Mouse (Mus musculus) intestine, embryonic 15.5 days (tissue): ENCODE data around the gene Tubg1. TPM values are rescaled to one million over a fixed set of nuclear protein-coding genes. Genes with fewer than 3 reads are reported as not detected.
"Not testable (repeated sequence)": the region's sequence is repeated elsewhere in the genome, so short reads cannot be mapped to it uniquely, and the experiment has no call there.

Experiments used
- ATAC-seq: fragments of 200-750 bp; cut with Nextera tagmentation; 2 replicates; pipeline ENCODE4 v1.8.0; 2017; ENCODE audit warnings: moderate TSS enrichment, moderate library complexity
- H3K27ac ChIP-seq: fragments of 300-500 bp; sonication (generic); 2 replicates; pipeline ENCODE4 v1.5.1; 2015; ENCODE audit warnings: mild to moderate bottlenecking, inconsistent platforms
- H3K27me3 ChIP-seq: fragments of 300-500 bp; sonication (generic); replicated peaks from 2 replicates; pipeline ENCODE4 v1.6.1; 2015; ENCODE audit warnings: inconsistent platforms
- H3K36me3 ChIP-seq: fragments of 300-500 bp; sonication (generic); 2 replicates; pipeline ENCODE4 v1.6.1; 2015; ENCODE audit warnings: inconsistent platforms
- H3K4me1 ChIP-seq: fragments of 300-500 bp; sonication (generic); replicated peaks from 2 replicates; pipeline ENCODE4 v1.6.1; 2015; ENCODE audit warnings: inconsistent platforms
- H3K4me2 ChIP-seq: fragments of 300-500 bp; sonication (generic); replicated peaks from 2 replicates; pipeline ENCODE4 v1.6.1; 2015; ENCODE audit warnings: mild to moderate bottlenecking, inconsistent platforms
- H3K4me3 ChIP-seq: fragments of 300-500 bp; sonication (generic); replicated peaks from 2 replicates; pipeline ENCODE4 v1.5.1; 2015; ENCODE audit warnings: inconsistent platforms
- H3K9ac ChIP-seq: fragments of 300-500 bp; sonication (generic); 2 replicates; pipeline ENCODE4 v1.6.1; 2015; ENCODE audit warnings: inconsistent platforms
- H3K9me3 ChIP-seq: fragments of 300-500 bp; sonication (generic); 2 replicates; pipeline ENCODE4 v1.6.1; 2016; ENCODE audit warnings: inconsistent platforms
- WGBS: fragments of 180-500 bp; shearing (Covaris S2); methylation state at CpG from one replicate; pipeline ENCODE4 v1.1.7; 2015; 5-methylcytosine and 5-hydroxymethylcytosine counted together
- polyA plus RNA-seq: library from polyadenylated mRNA; unstranded; fragments of >200 nt; fragmentation: Nextera tagmentation; extraction: Ambion mirVana; gene quantifications from 2 replicates; pipeline ENCODE4 v1.2.1, GENCODE M21; 2015

Tubg1 gene
- polyA plus RNA-seq, 1 experiment from 2014 or later: 59.2 TPM

DNA sequence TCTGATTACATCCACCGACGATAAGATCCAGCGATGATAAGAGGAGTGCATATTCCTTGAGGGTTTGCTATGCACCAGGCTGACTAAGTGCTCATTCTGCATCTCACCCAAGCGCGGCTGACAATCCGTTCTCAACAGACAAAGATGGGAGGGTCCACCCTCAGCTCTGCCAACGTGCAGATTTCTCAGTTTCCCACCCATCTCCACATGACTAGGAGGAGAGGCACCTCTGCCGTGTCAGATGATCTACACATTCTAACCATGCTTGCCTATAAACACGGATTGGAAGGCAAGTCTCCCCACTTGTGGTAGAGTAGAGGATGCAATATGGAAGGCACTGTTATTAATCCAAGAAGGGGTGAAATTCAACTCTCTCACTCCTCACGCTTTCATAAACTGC is 29.0 kb downstream of the Tubg1 start:
- peaks cover 18% of the 10 kb centered on the region for H3K4me1 ChIP-seq
- H3K36me3 ChIP-seq: no peaks in the 10 kb centered on the region
- peak overlapping the region; percentile 33 for H3K4me2 ChIP-seq
- peak overlapping the region; percentile 87 for H3K27ac ChIP-seq
- no peaks in the 10 kb centered on the region for H3K27me3 ChIP-seq
- H3K9ac ChIP-seq: no peak overlapping the region
- H3K4me3 ChIP-seq: no peak overlapping the region
- no peak for ATAC-seq
- H3K9me3 ChIP-seq: no peaks in the 10 kb centered on the region
- 54% methylated on average over 10 of the region's 10 CpGs for WGBS

DNA sequence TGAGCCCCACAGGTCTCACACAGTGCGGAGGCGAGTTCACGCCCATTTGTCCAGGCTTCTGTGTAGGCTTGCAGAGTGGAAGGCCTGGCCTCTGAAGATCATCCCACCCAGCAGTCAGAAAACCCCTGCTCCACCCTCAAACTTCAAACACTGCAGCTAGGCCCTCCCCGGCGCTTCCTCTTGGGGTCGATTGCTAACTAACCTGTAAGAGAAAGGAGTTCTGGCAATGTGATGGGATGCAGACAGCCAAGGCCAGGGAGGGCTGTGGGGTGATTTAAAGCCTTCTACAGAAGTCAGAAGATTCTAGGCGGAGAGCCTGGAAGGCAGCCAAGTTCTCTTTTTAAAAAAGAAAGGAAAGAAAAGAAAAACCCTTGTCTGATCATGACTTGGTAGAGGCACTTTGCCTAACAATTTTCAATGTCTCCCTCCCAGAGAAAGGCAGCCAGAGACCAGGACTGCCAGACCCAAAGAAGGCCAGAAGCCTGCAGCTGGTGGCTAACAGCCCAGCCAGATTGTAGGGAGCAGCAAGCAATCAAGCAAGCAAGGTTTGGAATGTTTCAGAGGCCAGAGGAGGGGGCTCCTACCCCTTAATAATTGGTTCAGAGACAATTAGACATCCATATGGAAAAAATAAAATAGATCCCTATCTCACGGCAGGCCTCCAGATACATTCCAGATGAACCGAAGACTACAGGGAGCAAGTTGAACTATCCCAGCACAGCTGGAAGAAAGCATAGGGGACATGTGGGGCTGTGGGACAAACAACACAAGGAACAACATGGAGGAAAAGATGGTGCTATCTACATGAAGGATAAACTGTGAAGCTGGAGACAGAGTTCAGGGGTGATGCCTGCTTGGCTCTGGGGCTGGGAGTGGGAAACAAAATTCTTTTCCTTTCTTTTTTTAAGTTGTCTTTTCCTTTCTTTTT is 29.7 kb downstream of the Tubg1 start:
- Histone ChIP-seq H3K9ac (no peak overlapping the region; the same call in 1 of the 2 replicates), H3K9me3 (no peaks in the 10 kb centered on the region), H3K27me3 (no peaks in the 10 kb centered on the region), H3K4me1 (peaks cover 15% of the 10 kb centered on the region), H3K27ac (peak overlapping the region; percentile 87), H3K4me2 (peak overlapping the region; percentile 33), H3K4me3 (no peak overlapping the region), H3K36me3 (no peaks in the 10 kb centered on the region)
- 22% methylated on average over 9 of the region's 9 CpGs for WGBS
- peak; percentile 64; the same call in 1 of the 2 replicates for ATAC-seq

DNA sequence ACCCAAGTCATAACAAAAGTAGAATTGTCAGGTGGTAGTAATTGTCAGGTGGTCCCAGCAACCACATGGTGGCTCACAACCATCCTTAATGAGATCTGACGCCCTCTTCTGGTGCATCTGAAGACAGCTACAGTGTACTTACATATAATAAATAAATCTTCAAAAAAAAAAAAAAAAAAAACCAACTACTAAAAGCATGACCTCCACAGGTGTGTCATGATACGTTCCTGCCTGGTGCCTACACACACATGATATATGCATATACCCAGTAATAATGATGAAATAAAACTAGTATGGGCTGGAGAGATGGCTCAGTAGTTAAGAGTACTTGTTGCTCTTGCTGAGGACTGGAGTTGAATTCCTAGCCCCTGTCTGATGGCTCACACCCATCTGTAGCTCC is 31.3 kb downstream of the Tubg1 start:
- no peaks in the 10 kb centered on the region for H3K27me3 ChIP-seq
- no peak overlapping the region for H3K4me2 ChIP-seq
- H3K27ac ChIP-seq: no peak overlapping the region
- H3K36me3 ChIP-seq: no peaks in the 10 kb centered on the region
- no peak overlapping the region for H3K4me3 ChIP-seq
- 55% methylated on average over 2 of the region's 2 CpGs for WGBS
- no peak for ATAC-seq
- peaks cover 23% of the 10 kb centered on the region for H3K4me1 ChIP-seq
- no peaks in the 10 kb centered on the region for H3K9me3 ChIP-seq
- H3K9ac ChIP-seq: no peak overlapping the region

DNA sequence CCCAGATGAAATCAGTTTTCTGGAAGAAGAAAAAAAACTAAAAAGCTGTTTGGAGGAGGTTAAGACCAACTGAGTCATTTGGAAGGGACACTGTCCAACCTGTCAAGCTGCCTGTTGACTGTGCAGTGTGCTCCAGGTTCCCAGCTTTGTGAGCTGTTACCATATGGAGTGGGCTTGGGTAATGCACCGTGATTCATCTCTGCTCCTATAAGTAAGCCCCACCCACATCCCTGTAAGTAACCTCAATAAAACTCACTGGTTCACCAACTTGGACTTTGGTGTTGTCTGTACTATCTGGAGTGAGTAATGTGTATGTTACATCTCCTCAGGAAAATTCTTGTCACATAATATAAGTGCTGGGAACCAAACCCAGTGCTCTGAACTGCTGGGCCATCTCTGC is 33.1 kb downstream of the Tubg1 start:
- H3K36me3 ChIP-seq: no peaks in the 10 kb centered on the region
- WGBS: 56% methylated on average over 1 of the region's 1 CpGs
- H3K4me3 ChIP-seq: no peak overlapping the region
- H3K9ac ChIP-seq: no peak overlapping the region
- no peak overlapping the region for H3K27ac ChIP-seq
- H3K4me1 ChIP-seq: peaks cover 25% of the 10 kb centered on the region
- peak; percentile 39; the same call in 1 of the 2 replicates for ATAC-seq
- H3K9me3 ChIP-seq: no peaks in the 10 kb centered on the region
- H3K4me2 ChIP-seq: no peak overlapping the region
- no peaks in the 10 kb centered on the region for H3K27me3 ChIP-seq

DNA sequence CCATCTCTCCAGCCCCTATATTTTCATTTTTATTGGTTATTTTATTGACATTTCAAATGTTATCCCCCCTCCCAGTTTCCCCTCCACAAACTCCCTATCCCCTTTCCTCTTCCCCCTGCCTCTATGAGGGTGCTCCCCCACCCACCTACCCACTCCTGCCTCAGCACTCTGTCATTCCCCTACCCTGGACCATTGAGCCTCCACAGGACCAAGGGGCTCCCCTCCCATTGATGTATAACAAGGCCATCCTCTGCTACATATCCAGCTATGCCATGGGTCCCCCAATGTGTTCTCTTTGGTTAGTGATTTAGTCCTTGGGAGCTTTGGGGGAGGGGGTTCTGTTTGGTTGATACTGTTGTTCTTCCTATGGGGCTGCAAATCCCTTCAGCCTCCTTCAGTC is 34.9 kb downstream of the Tubg1 start:
- no peak for ATAC-seq
- H3K27me3 ChIP-seq: no peaks in the 10 kb centered on the region
- no peak overlapping the region for H3K27ac ChIP-seq
- no peaks in the 10 kb centered on the region for H3K36me3 ChIP-seq
- no peak overlapping the region for H3K4me2 ChIP-seq
- H3K4me1 ChIP-seq: peaks cover 14% of the 10 kb centered on the region
- H3K9me3 ChIP-seq: no peaks in the 10 kb centered on the region
- H3K4me3 ChIP-seq: no peak overlapping the region
- no peak overlapping the region for H3K9ac ChIP-seq

DNA sequence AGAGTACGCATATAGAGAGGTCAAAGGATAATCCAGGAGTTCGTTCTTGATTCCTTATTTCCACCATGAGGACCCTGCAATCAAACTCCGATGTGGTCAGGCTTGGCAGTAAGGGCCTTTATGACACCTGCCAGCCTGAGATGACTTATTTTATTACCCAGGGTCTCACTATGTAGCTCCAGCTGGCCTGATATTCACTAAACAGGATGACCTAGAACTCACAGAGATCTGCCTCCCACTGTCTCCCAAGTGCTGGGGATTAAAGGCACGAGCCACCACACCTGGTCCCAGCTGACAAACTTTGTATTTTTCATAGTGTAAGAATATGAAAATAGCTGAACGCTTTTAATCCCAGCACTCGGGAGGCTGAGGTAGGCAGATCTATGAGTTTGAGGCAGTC is 35.4 kb downstream of the Tubg1 start:
- H3K27me3 ChIP-seq: no peaks in the 10 kb centered on the region
- H3K27ac ChIP-seq: no peak overlapping the region
- ATAC-seq: no peak
- H3K4me1 ChIP-seq: peaks cover 10% of the 10 kb centered on the region
- H3K9ac ChIP-seq: no peak overlapping the region
- no peak overlapping the region for H3K4me3 ChIP-seq
- no peaks in the 10 kb centered on the region for H3K9me3 ChIP-seq
- H3K36me3 ChIP-seq: no peaks in the 10 kb centered on the region
- 66% methylated on average over 6 of the region's 6 CpGs for WGBS
- H3K4me2 ChIP-seq: no peak overlapping the region

DNA sequence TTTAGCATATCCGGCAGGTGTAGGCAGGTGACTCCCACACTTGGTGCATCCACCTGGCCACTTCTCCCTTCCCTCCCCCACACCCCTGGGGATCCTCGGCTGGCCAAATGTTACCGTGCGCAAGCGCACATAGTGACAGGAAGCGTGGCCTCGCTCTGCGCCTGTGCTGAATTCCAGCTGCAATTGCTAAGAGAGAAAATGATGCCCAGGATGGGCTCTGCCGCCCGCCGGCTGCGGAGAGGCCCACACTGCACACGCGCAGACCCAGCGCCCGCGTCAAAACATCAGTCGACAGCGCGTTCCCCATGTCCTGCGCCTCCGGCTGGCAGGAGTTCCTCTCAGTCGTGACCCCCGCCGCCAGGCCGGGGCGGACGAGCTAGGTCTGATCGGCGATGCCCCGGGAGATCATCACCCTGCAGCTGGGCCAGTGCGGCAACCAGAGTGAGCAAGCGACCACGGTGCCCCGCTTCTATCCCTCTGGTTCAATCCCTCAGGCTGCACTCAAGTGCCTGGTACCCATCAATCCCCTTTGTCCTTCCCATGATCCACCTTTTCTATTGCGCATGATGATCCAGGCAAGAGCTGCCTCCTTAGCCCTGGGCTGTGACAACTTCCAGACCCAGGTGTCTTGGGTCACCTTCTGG is 36.1 kb downstream of the Tubg1 start, which contains the start of gene Tubg2:
TSS of gene Tubg2 (plus strand) at position 180 of the 644 bp plus-strand sequence.
- Histone ChIP-seq H3K27me3 (no peaks in the 10 kb centered on the region), H3K4me1 (peaks cover 10% of the 10 kb centered on the region), H3K9ac (peak within 1 kb of the TSS; percentile 56), H3K36me3 (no peaks in the 10 kb centered on the region), H3K4me2 (peak within 1 kb of the TSS; percentile 92), H3K27ac (peak within 1 kb of the TSS; percentile 67), H3K4me3 (peak within 1 kb of the TSS; percentile 42), H3K9me3 (no peaks in the 10 kb centered on the region)
- 2% methylated on average over 36 of the region's 36 CpGs for WGBS
- peak; percentile 73 for ATAC-seq

DNA sequence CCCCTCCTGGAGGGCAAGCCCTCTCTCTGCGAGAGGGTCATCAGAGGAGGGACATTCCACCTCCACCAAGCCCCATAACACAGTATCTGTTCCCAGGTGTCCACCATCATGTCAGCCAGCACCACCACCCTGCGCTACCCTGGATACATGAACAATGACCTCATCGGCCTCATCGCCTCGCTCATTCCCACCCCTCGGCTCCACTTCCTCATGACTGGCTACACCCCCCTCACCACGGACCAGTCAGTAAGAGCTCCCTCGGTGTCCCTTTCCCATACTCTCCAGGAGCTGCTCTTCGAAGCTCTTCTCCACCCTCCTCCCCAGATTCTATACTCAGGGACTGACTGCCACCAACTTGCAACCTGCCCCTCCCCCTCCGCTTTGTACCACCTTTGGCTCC is 40.4 kb downstream of the Tubg1 start:
- H3K9ac ChIP-seq, H3K4me2 ChIP-seq, H3K4me3 ChIP-seq, H3K9me3 ChIP-seq, H3K27ac ChIP-seq, ATAC-seq, H3K27me3 ChIP-seq: not testable (repeated sequence)
- WGBS: 79% methylated on average over 10 of the region's 10 CpGs
- H3K36me3 ChIP-seq: peaks cover 18% of the 10 kb centered on the region
- peaks cover 31% of the 10 kb centered on the region for H3K4me1 ChIP-seq

DNA sequence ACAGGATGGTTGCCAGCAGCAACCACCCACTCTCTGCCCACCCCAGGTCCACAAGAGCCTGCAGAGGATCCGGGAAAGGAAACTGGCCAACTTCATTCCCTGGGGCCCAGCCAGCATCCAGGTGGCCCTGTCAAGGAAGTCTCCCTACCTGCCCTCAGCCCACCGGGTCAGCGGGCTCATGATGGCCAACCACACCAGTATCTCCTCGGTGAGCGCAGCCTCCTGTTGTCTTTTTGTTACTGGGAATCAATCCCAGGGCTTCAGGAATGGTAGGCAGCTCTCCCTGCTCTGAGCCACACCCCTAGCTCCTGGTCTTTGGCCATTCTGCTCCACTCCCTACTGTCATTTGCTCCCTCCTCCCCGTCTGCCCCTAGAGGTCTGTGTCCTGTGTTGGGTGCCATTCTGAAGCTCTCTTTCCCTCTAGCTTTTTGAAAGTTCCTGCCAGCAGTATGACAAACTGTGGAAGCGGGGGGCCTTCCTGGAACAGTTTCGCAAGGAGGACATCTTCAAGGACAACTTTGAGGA is 41.3 kb downstream of the Tubg1 start:
- not testable (repeated sequence) for H3K27me3 ChIP-seq, H3K4me3 ChIP-seq, H3K27ac ChIP-seq, H3K9me3 ChIP-seq, H3K9ac ChIP-seq, H3K4me2 ChIP-seq, ATAC-seq
- WGBS: 82% methylated on average over 8 of the region's 8 CpGs
- H3K4me1 ChIP-seq: peaks cover 27% of the 10 kb centered on the region
- peaks cover 18% of the 10 kb centered on the region for H3K36me3 ChIP-seq

DNA sequence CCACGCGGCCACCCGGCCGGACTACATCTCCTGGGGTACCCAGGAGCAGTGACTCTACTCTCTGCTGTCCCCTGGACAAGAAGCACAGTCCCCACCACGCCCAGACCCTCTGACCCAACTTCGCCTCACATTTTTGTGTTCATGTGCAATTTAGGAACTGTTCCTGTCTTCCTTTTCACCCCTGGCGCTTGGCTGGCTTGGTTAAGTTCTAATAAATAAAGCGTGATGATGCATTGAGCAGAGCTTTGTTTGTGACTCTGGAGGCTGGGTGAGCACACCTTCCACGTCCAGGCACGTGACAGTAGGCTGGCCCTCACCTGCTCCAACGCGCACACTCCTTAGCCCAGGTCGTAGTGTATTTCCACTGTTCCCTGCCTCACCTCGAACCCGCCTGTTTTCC is 41.8 kb downstream of the Tubg1 start:
- H3K4me2 ChIP-seq: no peak overlapping the region
- no peak overlapping the region for H3K9ac ChIP-seq
- H3K27me3 ChIP-seq: peaks cover 10% of the 10 kb centered on the region
- H3K9me3 ChIP-seq: no peaks in the 10 kb centered on the region
- peaks cover 25% of the 10 kb centered on the region for H3K4me1 ChIP-seq
- H3K27ac ChIP-seq: no peak overlapping the region
- no peak overlapping the region for H3K4me3 ChIP-seq
- H3K36me3 ChIP-seq: peaks cover 23% of the 10 kb centered on the region
- WGBS: 88% methylated on average over 15 of the region's 15 CpGs
- ATAC-seq: no peak

DNA sequence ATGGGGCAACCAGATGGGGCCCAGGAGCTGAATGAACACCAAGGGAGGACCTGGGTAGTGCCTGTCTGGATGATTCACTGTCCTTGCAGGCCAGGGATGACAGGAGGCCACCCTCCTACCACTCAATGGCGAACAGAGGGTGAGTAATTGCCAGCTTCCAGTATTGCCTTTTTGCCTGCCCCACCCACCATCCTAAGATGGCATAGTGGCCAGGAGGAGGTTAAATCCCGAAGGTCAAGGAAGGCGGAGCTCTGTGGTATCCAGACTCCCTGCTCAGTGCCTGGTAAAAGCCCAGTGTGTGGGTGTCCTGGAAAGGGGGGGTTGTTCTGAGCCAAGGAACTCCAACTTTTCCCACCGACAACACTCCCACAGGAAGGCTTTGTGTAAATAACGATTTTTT is 42.6 kb downstream of the Tubg1 start:
- Histone ChIP-seq H3K36me3 (peaks cover 26% of the 10 kb centered on the region), H3K27me3 (peaks cover 13% of the 10 kb centered on the region)
- 57% methylated on average over 5 of the region's 5 CpGs for WGBS

DNA sequence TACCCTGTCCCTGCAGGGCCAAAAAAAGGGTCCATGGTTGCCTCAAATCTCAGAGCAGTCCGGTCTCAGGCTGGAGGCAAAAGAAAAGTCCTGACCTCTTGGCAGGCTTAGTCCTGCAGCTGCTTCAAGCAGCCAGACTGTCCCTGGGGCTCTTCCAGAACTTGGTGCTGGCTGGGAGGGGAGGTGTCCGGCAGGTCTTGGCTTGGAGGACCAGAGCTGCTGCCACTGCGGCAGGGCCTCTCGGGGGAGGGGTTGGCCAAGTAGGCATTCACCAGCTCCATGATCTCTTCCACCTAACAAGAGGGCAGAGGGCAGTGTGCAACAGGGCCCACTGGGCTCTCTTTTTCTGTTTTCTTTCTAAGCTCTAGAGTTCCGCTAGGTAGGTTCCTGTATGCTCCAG is 43.0 kb downstream of the Tubg1 start:
- Histone ChIP-seq H3K4me1 (peaks cover 25% of the 10 kb centered on the region), H3K9ac (no peak overlapping the region), H3K4me3 (no peak overlapping the region), H3K27ac (no peak overlapping the region), H3K4me2 (no peak overlapping the region), H3K36me3 (peaks cover 31% of the 10 kb centered on the region), H3K27me3 (peaks cover 13% of the 10 kb centered on the region), H3K9me3 (no peaks in the 10 kb centered on the region)
- no peak for ATAC-seq
- WGBS: 70% methylated on average over 5 of the region's 5 CpGs

More for the DNA sequence above, 42.6 kb downstream of the Tubg1 start:
- ATAC-seq: no peak
- H3K27ac ChIP-seq: no peak overlapping the region
- no peak overlapping the region for H3K4me3 ChIP-seq
- H3K4me2 ChIP-seq: no peak overlapping the region
- no peaks in the 10 kb centered on the region for H3K9me3 ChIP-seq
- H3K9ac ChIP-seq: no peak overlapping the region
- peaks cover 25% of the 10 kb centered on the region for H3K4me1 ChIP-seq
